Mouse (Mus musculus) myocyte (in vitro differentiated cells): ENCODE measurements around the gene Dyx1c1. TPM values are rescaled to one million over a fixed set of nuclear protein-coding genes. Genes with fewer than 3 reads are reported as not detected.

Experiments
- H3K27me3 ChIP-seq: one replicate; pipeline ENCODE4 v1.6.1; 2011; ENCODE audit not compliant: control insufficient read depth, insufficient read depth, insufficient read length
- H3K36me3 ChIP-seq: one replicate; pipeline ENCODE4 v1.6.1; 2011; ENCODE audit not compliant: control insufficient read depth, insufficient read depth
- H3K4me2 ChIP-seq: one replicate; pipeline ENCODE4 v1.6.1; 2011; ENCODE audit warnings: low read depth, control low read depth
- H3K4me3 ChIP-seq: one replicate; pipeline ENCODE4 v1.5.1; 2011; ENCODE audit warnings: mild to moderate bottlenecking, control low read depth, moderate library complexity
- H3K79me2 ChIP-seq: one replicate; pipeline ENCODE4 v1.6.1; 2011; ENCODE audit not compliant: control insufficient read depth, insufficient read depth
- H3ac ChIP-seq: one replicate; pipeline ENCODE4 v1.6.1; 2011; ENCODE audit not compliant: control insufficient read depth, insufficient read length
- CEBPB ChIP-seq: IDR thresholded peaks from 2 replicates; pipeline ENCODE4 v1.6.1; 2011; ENCODE audit warnings: mild to moderate bottlenecking, moderate library complexity; ENCODE audit not compliant: poor library complexity, insufficient read depth, severe bottlenecking
- E2F4 ChIP-seq: IDR thresholded peaks from one replicate; pipeline ENCODE4 v1.6.1; 2011; ENCODE audit warnings: mild to moderate bottlenecking, control low read depth, moderate library complexity; ENCODE audit not compliant: insufficient read depth
- MAX ChIP-seq: IDR thresholded peaks from one replicate; pipeline ENCODE4 v1.6.1; 2011; ENCODE audit warnings: low read depth, mild to moderate bottlenecking, control low read depth
- MYOD1 ChIP-seq, 3 experiments: IDR thresholded peaks; one replicate each; pipeline ENCODE4 v1.6.1; 2011; ENCODE audit warnings: control low read depth in 2 of 3, low read depth in 2 of 3, mild to moderate bottlenecking in 2 of 3, moderate library complexity in 1 of 3; ENCODE audit not compliant: insufficient read length in 2 of 3, control insufficient read depth in 1 of 3
- MYOG ChIP-seq, 3 experiments: IDR thresholded peaks; one replicate each; pipeline ENCODE4 v1.6.1; 2011; ENCODE audit warnings: control low read depth in 2 of 3, low read depth in 2 of 3, mild to moderate bottlenecking in 2 of 3; ENCODE audit not compliant: insufficient read length in 2 of 3, control insufficient read depth in 1 of 3, insufficient read depth in 1 of 3
- POLR2A ChIP-seq: IDR thresholded peaks from one replicate; pipeline ENCODE4 v1.6.1; 2011; ENCODE audit warnings: low read depth, mild to moderate bottlenecking, control low read depth, moderate library complexity; ENCODE audit not compliant: insufficient read length
- POLR2AphosphoS2 ChIP-seq: IDR thresholded peaks from one replicate; pipeline ENCODE4 v1.6.1; 2011; ENCODE audit warnings: low read depth, control low read depth; ENCODE audit not compliant: insufficient read length
- REST ChIP-seq: IDR thresholded peaks from one replicate; pipeline ENCODE4 v1.6.1; 2011; ENCODE audit warnings: mild to moderate bottlenecking, control low read depth, moderate library complexity; ENCODE audit not compliant: insufficient read depth, insufficient read length
- SRF ChIP-seq: IDR thresholded peaks from one replicate; pipeline ENCODE4 v1.6.1; 2011; ENCODE audit warnings: low read depth; ENCODE audit not compliant: control insufficient read depth, insufficient read length
- TCF12 ChIP-seq: IDR thresholded peaks from one replicate; pipeline ENCODE4 v1.6.1; 2011; ENCODE audit warnings: mild to moderate bottlenecking, control low read depth; ENCODE audit not compliant: poor library complexity, insufficient read depth, severe bottlenecking
- TCF3 ChIP-seq: IDR thresholded peaks from one replicate; pipeline ENCODE4 v1.6.1; 2011; ENCODE audit warnings: low read depth, control low read depth; ENCODE audit not compliant: insufficient read length
- USF1 ChIP-seq: IDR thresholded peaks from one replicate; pipeline ENCODE4 v1.6.1; 2011; ENCODE audit warnings: low read depth, mild to moderate bottlenecking, control low read depth, moderate library complexity
- polyA plus RNA-seq: library from polyadenylated mRNA; unstranded; fragments of >200 nt; fragmentation: generic; extraction: Trizol; gene quantifications from one replicate; pipeline ENCODE4 v1.2.1, GENCODE M21; 2012; ENCODE audit warnings: missing spikeins

Dyx1c1 gene
- not detected for polyA plus RNA-seq

GRCm38 (mm10) chr9:72958521-72959450 lies at the start of gene Dyx1c1, which contains the start of gene Gm44503:
TSS of gene Dyx1c1 (plus strand) at chr9:72958785.
TSS of gene Gm44503 (plus strand) at chr9:72958852.
- Histone ChIP-seq H3K4me3 (no peak within 1 kb of the TSS), H3K36me3 (no peaks in the 10 kb centered on the region), H3ac (no peak within 1 kb of the TSS), H3K79me2 (no peaks in the 10 kb centered on the region), H3K4me2 (no peak within 1 kb of the TSS), H3K27me3 (no peaks in the 10 kb centered on the region)
- no peak for TF ChIP-seq TCF12
- TF ChIP-seq MAX = no peak
- no peak for TF ChIP-seq POLR2A
- no peak for TF ChIP-seq MYOG (IDR thresholded peaks at IDR 0.05; ENCODE audit: control insufficient read depth in 1 of 3, insufficient read depth in 1 of 3, insufficient read length in 2 of 3, low read depth in 2 of 3)
- no peak for TF ChIP-seq POLR2AphosphoS2
- TF ChIP-seq MYOD1 (IDR thresholded peaks at IDR 0.05; ENCODE audit: control insufficient read depth in 1 of 3, insufficient read length in 2 of 3, low read depth in 2 of 3) = no peak

DNA sequence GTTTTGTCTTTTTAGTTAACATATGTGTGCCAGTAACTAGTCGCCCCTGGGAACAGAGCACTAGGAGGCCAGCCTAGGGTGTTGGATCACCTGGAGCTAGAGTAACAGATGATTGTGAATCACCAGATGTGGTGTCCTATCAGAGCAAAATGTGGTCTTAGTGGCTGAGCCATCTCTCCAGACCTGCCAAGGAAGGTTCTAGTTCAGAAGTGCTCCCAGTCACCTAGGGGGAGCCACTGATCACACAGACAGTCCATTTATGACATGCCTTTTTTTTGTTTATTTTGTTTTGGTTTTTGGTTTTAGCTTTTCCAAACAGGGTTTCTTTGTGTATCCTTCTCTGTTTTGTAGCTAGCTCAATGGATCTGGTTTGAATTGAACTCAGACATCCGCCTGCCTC lies 47.2 kb upstream of the Dyx1c1 start:
- Histone ChIP-seq H3K27me3 (no peaks in the 10 kb centered on the region), H3K79me2 (no peaks in the 10 kb centered on the region), H3ac (no peak overlapping the region), H3K4me2 (no peak overlapping the region), H3K4me3 (no peak overlapping the region), H3K36me3 (no peaks in the 10 kb centered on the region)
- TF ChIP-seq TCF12 = no peak
- no peak for TF ChIP-seq REST
- no peak for TF ChIP-seq CEBPB
- TF ChIP-seq SRF = no peak
- TF ChIP-seq POLR2A = no peak
- no peak for TF ChIP-seq MAX
- no peak for TF ChIP-seq E2F4
- no peak for TF ChIP-seq MYOG (IDR thresholded peaks at IDR 0.05; ENCODE audit: control insufficient read depth in 1 of 3, insufficient read depth in 1 of 3, insufficient read length in 2 of 3, low read depth in 2 of 3)
- no peak for TF ChIP-seq TCF3
- no peak for TF ChIP-seq POLR2AphosphoS2
- TF ChIP-seq USF1 = no peak
- no peak for TF ChIP-seq MYOD1 (IDR thresholded peaks at IDR 0.05; ENCODE audit: control insufficient read depth in 1 of 3, insufficient read length in 2 of 3, low read depth in 2 of 3)

DNA sequence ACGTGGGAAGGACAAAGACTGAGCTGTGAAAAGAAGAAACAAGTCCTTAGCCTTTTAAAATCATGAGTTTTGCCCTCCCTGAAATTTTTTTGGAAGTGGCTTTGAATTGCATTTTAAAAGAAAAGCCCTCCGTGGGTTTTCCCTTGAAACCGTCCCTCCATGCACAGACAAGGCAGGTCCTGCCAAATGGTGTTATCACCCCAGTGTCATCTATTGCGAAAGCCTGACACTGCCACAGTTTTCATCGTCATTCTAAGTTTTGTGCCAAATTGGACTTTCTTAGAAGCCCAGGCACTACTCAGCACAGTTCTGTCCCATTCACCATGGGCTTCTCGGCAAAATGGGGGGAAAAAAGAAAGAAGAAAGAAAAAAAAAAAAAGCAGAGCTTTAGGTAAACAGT lies 45.0 kb upstream of the Dyx1c1 start:
- no peak overlapping the region for H3K4me3 ChIP-seq
- H3K4me2 ChIP-seq = no peak overlapping the region
- TF ChIP-seq MYOD1 (IDR thresholded peaks at IDR 0.05; ENCODE audit: control insufficient read depth in 1 of 3, insufficient read length in 2 of 3, low read depth in 2 of 3) (no peak), E2F4 (no peak), MAX (no peak), POLR2A (no peak)
- H3K36me3 ChIP-seq = no peaks in the 10 kb centered on the region
- H3K79me2 ChIP-seq = no peaks in the 10 kb centered on the region
- H3K27me3 ChIP-seq = no peaks in the 10 kb centered on the region
- H3ac ChIP-seq = no peak overlapping the region

- no peaks in the 10 kb centered on the region for H3K36me3 ChIP-seq
- H3K4me3 ChIP-seq = no peak overlapping the region
- no peaks in the 10 kb centered on the region for H3K79me2 ChIP-seq
- H3K4me2 ChIP-seq = no peak overlapping the region
- no peak for TF ChIP-seq E2F4
- no peak for TF ChIP-seq CEBPB
- no peak for TF ChIP-seq TCF3
- TF ChIP-seq MAX = no peak
- no peak for TF ChIP-seq POLR2A
- no peak for TF ChIP-seq REST
- H3ac ChIP-seq = no peak overlapping the region
- peaks cover 9% of the 10 kb centered on the region for H3K27me3 ChIP-seq
These were observed 42.9 kb upstream of the Dyx1c1 start for GRCm38 (mm10) chr9:72915728-72916127.

- Histone ChIP-seq H3K27me3 (peaks cover 69% of the 10 kb centered on the region), H3K36me3 (no peaks in the 10 kb centered on the region), H3K4me2 (no peak overlapping the region), H3K79me2 (no peaks in the 10 kb centered on the region), H3K4me3 (no peak overlapping the region), H3ac (no peak overlapping the region)
- no peak for TF ChIP-seq REST
- no peak for TF ChIP-seq TCF12
- TF ChIP-seq E2F4 = no peak
- TF ChIP-seq CEBPB = no peak
- no peak for TF ChIP-seq MYOD1 (IDR thresholded peaks at IDR 0.05; ENCODE audit: control insufficient read depth in 1 of 3, insufficient read length in 2 of 3, low read depth in 2 of 3)
- no peak for TF ChIP-seq SRF
- TF ChIP-seq POLR2A = no peak
- no peak for TF ChIP-seq TCF3
- TF ChIP-seq MYOG (IDR thresholded peaks at IDR 0.05; ENCODE audit: control insufficient read depth in 1 of 3, insufficient read depth in 1 of 3, insufficient read length in 2 of 3, low read depth in 2 of 3) = no peak
- no peak for TF ChIP-seq USF1
- no peak for TF ChIP-seq MAX
- no peak for TF ChIP-seq POLR2AphosphoS2
These were observed 35.5 kb upstream of the Dyx1c1 start for GRCm38 (mm10) chr9:72923068-72923467.
